Mouse (Mus musculus) liver, postnatal 0 days (tissue): Measurements from ENCODE around the gene Ino80. TPM values are rescaled to one million over a fixed set of nuclear protein-coding genes. Genes with fewer than 3 reads are reported as not detected.

ENCODE experiments used
- ATAC-seq: fragments of 200-750 bp; cut with Nextera tagmentation; 2 replicates; pipeline ENCODE4 v1.8.0; 2017; ENCODE audit warnings: mild to moderate bottlenecking, moderate library complexity
- DNase-seq: peaks from one replicate; pipeline ENCODE4 v3.0.0-alpha.2; 2016
- H3K27ac ChIP-seq: fragments of 300-500 bp; sonication (generic); 2 replicates; pipeline ENCODE4 v1.5.1; 2014; ENCODE audit warnings: antibody characterized with exemption, moderate library complexity, mild to moderate bottlenecking, low read depth
- H3K27me3 ChIP-seq: fragments of 300-500 bp; sonication (generic); 2 replicates; pipeline ENCODE4 v1.6.1; 2014; ENCODE audit warnings: low read length, control low read depth, mixed read lengths; ENCODE audit not compliant: insufficient read depth
- H3K36me3 ChIP-seq: fragments of 300-500 bp; sonication (generic); replicated peaks from 2 replicates; pipeline ENCODE4 v1.6.1; 2014; ENCODE audit warnings: mild to moderate bottlenecking, control low read depth, low read length, moderate library complexity, mixed read lengths; ENCODE audit not compliant: insufficient read depth
- H3K4me1 ChIP-seq: fragments of 300-500 bp; sonication (generic); 2 replicates; pipeline ENCODE4 v1.6.1; 2014; ENCODE audit warnings: antibody characterized with exemption, mild to moderate bottlenecking, control low read depth; ENCODE audit not compliant: insufficient read depth
- H3K4me2 ChIP-seq: fragments of 300-500 bp; sonication (generic); 2 replicates; pipeline ENCODE4 v1.6.1; 2014; ENCODE audit warnings: low read depth, mild to moderate bottlenecking, low read length, moderate library complexity, mixed read lengths
- H3K4me3 ChIP-seq: fragments of 300-500 bp; sonication (generic); 2 replicates; pipeline ENCODE4 v1.5.1; 2014; ENCODE audit warnings: low read depth, low read length
- H3K9ac ChIP-seq: fragments of 300-500 bp; sonication (generic); replicated peaks from 2 replicates; pipeline ENCODE4 v1.6.1; 2014; ENCODE audit warnings: mild to moderate bottlenecking, moderate library complexity
- H3K9me3 ChIP-seq: fragments of 300-500 bp; sonication (generic); 2 replicates; pipeline ENCODE4 v1.6.1; 2016; ENCODE audit warnings: mild to moderate bottlenecking, control low read depth, low read length, mixed read lengths
- CTCF ChIP-seq: sonication (generic); IDR thresholded peaks from 2 replicates; pipeline ENCODE4 v1.5.1; 2016; ENCODE audit warnings: antibody characterized with exemption, low read depth
- EP300 ChIP-seq: IDR thresholded peaks from 2 replicates; pipeline ENCODE4 v1.6.1; 2016; ENCODE audit warnings: antibody characterized with exemption, low read depth, mild to moderate bottlenecking
- WGBS: fragments of 180-500 bp; shearing (Covaris S2); extraction: QIAGEN DNeasy Blood & Tissue Kit; methylation state at CpG from one replicate; pipeline ENCODE4 v1.1.7; 2014; ENCODE audit not compliant: insufficient replicate concordance; 5-methylcytosine and 5-hydroxymethylcytosine counted together
- polyA plus RNA-seq: library from polyadenylated mRNA; unstranded; fragments of >200 nt; fragmentation: Nextera tagmentation; extraction: Ambion mirVana; gene quantifications from 2 replicates; pipeline ENCODE4 v1.2.1, GENCODE M21; 2015

Ino80 gene
- polyA plus RNA-seq, 1 experiment from 2014 or later, result 0.97 TPM

- DNase-seq (peak; percentile 53), ATAC-seq (peak; percentile 74)
- H3K36me3 ChIP-seq, result no peaks in the 10 kb centered on the region
- H3K4me1 ChIP-seq, result peaks cover 25% of the 10 kb centered on the region
- no peak overlapping the region for H3K27ac ChIP-seq
- H3K27me3 ChIP-seq, result peaks cover 54% of the 10 kb centered on the region
- H3K9ac ChIP-seq, result no peak overlapping the region
- TF ChIP-seq EP300 (no peak), CTCF (no peak)
- 46% methylated on average over 3 of the region's 3 CpGs for WGBS
- H3K4me2 ChIP-seq, result no peak overlapping the region; the same call in 1 of the 2 replicates
- H3K9me3 ChIP-seq, result no peaks in the 10 kb centered on the region
- H3K4me3 ChIP-seq, result no peak overlapping the region
Observed at GRCm38 (mm10) chr2:119329123-119329817, 148.2 kb downstream of the Ino80 start.

- DNase-seq (no peak), ATAC-seq (no peak)
- peaks cover 29% of the 10 kb centered on the region for H3K4me1 ChIP-seq
- WGBS, result 46% methylated on average over 5 of the region's 5 CpGs
- peaks cover 61% of the 10 kb centered on the region for H3K27me3 ChIP-seq
- peak overlapping the region; percentile 23 for H3K4me2 ChIP-seq
- no peak overlapping the region for H3K27ac ChIP-seq
- no peaks in the 10 kb centered on the region for H3K9me3 ChIP-seq
- H3K36me3 ChIP-seq, result no peaks in the 10 kb centered on the region
- no peak overlapping the region for H3K9ac ChIP-seq
- H3K4me3 ChIP-seq, result peak overlapping the region; percentile 1; the same call in 1 of the 2 replicates
- TF ChIP-seq CTCF (no peak), EP300 (no peak)
Observed at GRCm38 (mm10) chr2:119328546-119328945, 148.9 kb downstream of the Ino80 start.

GRCm38 (mm10) chr2:119327942-119328526 is 149.5 kb downstream of the Ino80 start:
- Histone ChIP-seq H3K4me3 (peak overlapping the region; percentile 1; the same call in 1 of the 2 replicates), H3K9ac (no peak overlapping the region), H3K9me3 (no peaks in the 10 kb centered on the region), H3K4me1 (peaks cover 33% of the 10 kb centered on the region), H3K4me2 (peak overlapping the region; percentile 23), H3K27me3 (peaks cover 66% of the 10 kb centered on the region), H3K36me3 (no peaks in the 10 kb centered on the region), H3K27ac (no peak overlapping the region)
- ATAC-seq (no peak), DNase-seq (no peak)
- WGBS, result 45% methylated on average over 11 of the region's 11 CpGs
- no peak for TF ChIP-seq CTCF

GRCm38 (mm10) chr2:119327102-119327480 is 150.4 kb downstream of the Ino80 start:
- WGBS, result 1% methylated on average over 30 of the region's 30 CpGs
- H3K4me2 ChIP-seq, result peak overlapping the region; percentile 73
- no peak for ATAC-seq
- H3K4me3 ChIP-seq, result peak overlapping the region; percentile 55
- H3K4me1 ChIP-seq, result peaks cover 40% of the 10 kb centered on the region
- peak; percentile 60 for TF ChIP-seq CTCF
- no peak for TF ChIP-seq EP300
- H3K9ac ChIP-seq, result no peak overlapping the region
- DNase-seq, result peak; percentile 53
- H3K36me3 ChIP-seq, result no peaks in the 10 kb centered on the region
- H3K27me3 ChIP-seq, result peaks cover 73% of the 10 kb centered on the region
- H3K27ac ChIP-seq, result no peak overlapping the region
- no peaks in the 10 kb centered on the region for H3K9me3 ChIP-seq

GRCm38 (mm10) chr2:119326161-119327101 is 151.1 kb downstream of the Ino80 start:
- Histone ChIP-seq H3K9me3 (no peaks in the 10 kb centered on the region), H3K27me3 (peaks cover 74% of the 10 kb centered on the region), H3K27ac (no peak overlapping the region), H3K9ac (peak overlapping the region; percentile 50), H3K36me3 (no peaks in the 10 kb centered on the region), H3K4me3 (peak overlapping the region; percentile 55), H3K4me1 (peaks cover 47% of the 10 kb centered on the region), H3K4me2 (peak overlapping the region; percentile 73)
- 1% methylated on average over 61 of the region's 61 CpGs for WGBS
- DNase-seq (no peak), ATAC-seq (no peak)
- TF ChIP-seq EP300, result no peak
- TF ChIP-seq CTCF, result no peak
